Mouse (Mus musculus) spleen, adult 2 months (tissue): ENCODE results near the gene Strn4. TPM values are rescaled to one million over a fixed set of nuclear protein-coding genes. Genes with fewer than 3 reads are reported as not detected.

Experiments
- DNase-seq, 2 experiments: peaks; one replicate each; pipeline versions ENCODE4 v3.0.0 to v3.0.0-alpha.2; 2012 to 2021; ENCODE audit warnings: low spot score in 2 of 2, low read depth in 1 of 2
- H3K27ac ChIP-seq: fragments of 200-500 bp; 2 replicates; pipeline ENCODE4 v1.5.1; 2012; ENCODE audit warnings: low read length, inconsistent platforms; ENCODE audit not compliant: insufficient read depth
- H3K27me3 ChIP-seq: fragments of 200-500 bp; 2 replicates; pipeline ENCODE4 v1.6.1; 2012; ENCODE audit warnings: mild to moderate bottlenecking, moderate library complexity, low read length, inconsistent platforms; ENCODE audit not compliant: control insufficient read depth, insufficient read depth
- H3K36me3 ChIP-seq: fragments of 200-500 bp; 2 replicates; pipeline ENCODE4 v1.6.1; 2012; ENCODE audit warnings: mild to moderate bottlenecking, low read length, inconsistent platforms; ENCODE audit not compliant: control insufficient read depth, insufficient read depth
- H3K4me1 ChIP-seq: fragments of 200-500 bp; 2 replicates; pipeline ENCODE4 v1.6.1; 2011; ENCODE audit warnings: inconsistent platforms; ENCODE audit not compliant: control insufficient read depth, insufficient read depth, insufficient read length
- H3K4me3 ChIP-seq: fragments of 200-500 bp; 2 replicates; pipeline ENCODE4 v1.5.1; 2011; ENCODE audit warnings: mild to moderate bottlenecking, inconsistent platforms; ENCODE audit not compliant: insufficient read depth, insufficient read length; ENCODE audit errors: extremely low read depth
- CTCF ChIP-seq: fragments of 200-500 bp; IDR thresholded peaks from 2 replicates; pipeline ENCODE4 v1.5.1; 2011; ENCODE audit warnings: mild to moderate bottlenecking, inconsistent platforms; ENCODE audit not compliant: insufficient read depth, insufficient read length, insufficient replicate concordance; ENCODE audit errors: extremely low read depth
- POLR2A ChIP-seq: fragments of 200-500 bp; IDR thresholded peaks from 2 replicates; pipeline ENCODE4 v1.6.1; 2011; ENCODE audit warnings: low read depth, low read length, inconsistent platforms
- WGBS: fragments of 180-500 bp; shearing (Covaris S2); methylation state at CpG from one replicate; pipeline ENCODE4 v1.1.7; 2018; 5-methylcytosine and 5-hydroxymethylcytosine counted together
- polyA plus RNA-seq: library from polyadenylated mRNA; depleted of rRNA; stranded (reverse); fragments of >200 nt; gene quantifications from 2 replicates; pipeline ENCODE4 v1.2.3, GENCODE M21; 2012

Strn4 gene
- polyA plus RNA-seq, 1 experiment = 121 TPM

GRCm38 (mm10) chr7:16817693-16818092 is 2.0 kb downstream of the Strn4 start:
- Histone ChIP-seq H3K4me1 (peaks cover 24% of the 10 kb centered on the region; the same call in 1 of the 2 replicates), H3K36me3 (no peaks in the 10 kb centered on the region), H3K27ac (no peak overlapping the region), H3K4me3 (no peak overlapping the region), H3K27me3 (no peaks in the 10 kb centered on the region)
- WGBS = 63% methylated on average over 3 of the region's 3 CpGs
- TF ChIP-seq CTCF (no peak), POLR2A (no peak)
- DNase-seq = no peak

- TF ChIP-seq CTCF (no peak), POLR2A (no peak)
- H3K36me3 ChIP-seq = no peaks in the 10 kb centered on the region
- DNase-seq = no peak
- no peaks in the 10 kb centered on the region for H3K27me3 ChIP-seq
- peaks cover 24% of the 10 kb centered on the region; the same call in 1 of the 2 replicates for H3K4me1 ChIP-seq
- no peak overlapping the region for H3K27ac ChIP-seq
- H3K4me3 ChIP-seq = no peak overlapping the region
- WGBS = 52% methylated on average over 5 of the region's 5 CpGs
Measured at GRCm38 (mm10) chr7:16819794-16820193, 4.1 kb downstream of the Strn4 start.

GRCm38 (mm10) chr7:16820271-16820763 is 4.6 kb downstream of the Strn4 start:
- 55% methylated on average over 5 of the region's 5 CpGs for WGBS
- Histone ChIP-seq H3K27me3 (no peaks in the 10 kb centered on the region), H3K27ac (no peak overlapping the region), H3K4me3 (no peak overlapping the region), H3K36me3 (peaks cover 2% of the 10 kb centered on the region; the same call in 1 of the 2 replicates), H3K4me1 (peaks cover 24% of the 10 kb centered on the region; the same call in 1 of the 2 replicates)
- no peak for DNase-seq
- TF ChIP-seq POLR2A = no peak

DNA sequence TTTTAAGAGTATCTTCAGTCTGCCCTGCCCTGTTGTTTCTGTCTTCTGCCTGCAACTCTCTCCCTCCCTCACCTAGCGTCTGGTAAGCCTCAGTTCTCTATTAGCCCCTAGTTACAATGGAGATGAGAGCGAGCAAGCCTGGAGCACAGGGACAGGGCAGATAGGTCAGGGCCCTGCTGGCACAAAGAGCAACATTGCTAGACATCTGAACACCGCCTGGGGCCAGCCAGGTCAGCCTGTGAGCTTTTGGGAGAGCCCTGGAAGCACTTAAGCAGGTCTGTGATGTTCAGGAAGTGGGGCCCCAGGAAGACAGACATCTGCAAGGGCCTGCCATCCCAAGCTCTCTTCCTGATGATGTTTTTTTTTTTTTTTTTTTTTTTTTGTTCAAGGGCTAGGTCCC is 5.4 kb downstream of the Strn4 start:
- H3K36me3 ChIP-seq = peaks cover 4% of the 10 kb centered on the region; the same call in 1 of the 2 replicates
- WGBS = 69% methylated on average over 3 of the region's 3 CpGs
- no peaks in the 10 kb centered on the region for H3K27me3 ChIP-seq
- no peak for DNase-seq
- no peak overlapping the region for H3K4me3 ChIP-seq
- H3K4me1 ChIP-seq = peaks cover 26% of the 10 kb centered on the region; the same call in 1 of the 2 replicates
- TF ChIP-seq POLR2A = no peak
- TF ChIP-seq CTCF = no peak
- no peak overlapping the region for H3K27ac ChIP-seq

DNA sequence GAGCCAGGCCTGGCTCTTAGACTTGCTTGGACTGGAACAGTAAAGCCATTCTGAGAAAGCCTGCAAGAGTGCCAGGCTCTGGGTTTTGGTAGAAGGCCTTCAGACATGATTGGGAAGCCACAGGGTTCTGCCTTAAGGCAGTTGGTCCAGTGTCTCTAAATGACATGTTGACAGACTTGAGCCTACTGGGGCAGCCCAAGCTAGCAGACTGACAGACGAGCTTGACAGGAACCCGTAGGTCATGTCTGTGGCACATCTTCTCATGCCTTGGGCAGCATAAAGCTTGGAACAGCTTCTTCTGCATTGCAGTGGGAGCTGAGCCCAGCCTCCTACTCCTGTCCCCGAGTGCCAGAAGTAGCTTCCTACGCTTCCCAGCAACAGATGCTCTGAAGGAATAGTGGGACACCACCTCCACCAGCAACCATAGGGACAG is 6.0 kb downstream of the Strn4 start:
- H3K4me1 ChIP-seq = peaks cover 29% of the 10 kb centered on the region; the same call in 1 of the 2 replicates
- DNase-seq = no peak
- no peak overlapping the region for H3K27ac ChIP-seq
- TF ChIP-seq POLR2A (no peak), CTCF (no peak)
- H3K36me3 ChIP-seq = peaks cover 4% of the 10 kb centered on the region; the same call in 1 of the 2 replicates
- no peaks in the 10 kb centered on the region for H3K27me3 ChIP-seq
- WGBS = 79% methylated on average over 4 of the region's 4 CpGs
- H3K4me3 ChIP-seq = no peak overlapping the region

DNA sequence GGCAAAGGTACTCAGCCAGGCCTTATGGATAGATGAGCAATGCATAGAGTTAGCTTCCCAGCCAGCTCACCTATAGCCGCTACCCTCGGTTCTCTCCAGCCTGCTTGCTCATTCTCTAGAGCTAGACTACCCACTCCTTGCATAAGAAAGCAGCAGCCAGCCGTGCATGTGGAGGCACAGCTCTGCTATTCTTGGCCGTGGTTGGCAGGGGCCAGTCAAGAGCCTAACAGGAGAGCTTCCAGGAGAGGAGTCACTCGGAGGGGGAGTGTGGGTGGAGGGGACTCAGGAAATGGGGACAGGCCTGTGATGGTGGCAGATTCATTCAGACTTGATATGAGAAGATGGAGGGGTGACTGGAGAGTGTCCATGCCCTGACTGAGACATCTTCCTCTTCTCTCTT is 8.0 kb downstream of the Strn4 start:
- H3K4me1 ChIP-seq = peaks cover 37% of the 10 kb centered on the region; the same call in 1 of the 2 replicates
- no peak for DNase-seq
- no peak for TF ChIP-seq POLR2A
- TF ChIP-seq CTCF = no peak
- H3K4me3 ChIP-seq = no peak overlapping the region
- H3K27ac ChIP-seq = no peak overlapping the region
- no peaks in the 10 kb centered on the region for H3K27me3 ChIP-seq
- H3K36me3 ChIP-seq = peaks cover 7% of the 10 kb centered on the region; the same call in 1 of the 2 replicates
- 81% methylated on average over 5 of the region's 5 CpGs for WGBS

GRCm38 (mm10) chr7:16825785-16826184 is 10.1 kb downstream of the Strn4 start:
- WGBS = 62% methylated on average over 10 of the region's 10 CpGs
- H3K4me1 ChIP-seq = peaks cover 29% of the 10 kb centered on the region; the same call in 1 of the 2 replicates
- no peak overlapping the region for H3K4me3 ChIP-seq
- H3K27me3 ChIP-seq = no peaks in the 10 kb centered on the region
- peak overlapping the region; percentile 4; the same call in 1 of the 2 replicates for H3K27ac ChIP-seq
- peak; percentile 70 to 76 for DNase-seq
- peaks cover 26% of the 10 kb centered on the region for H3K36me3 ChIP-seq
- peak; percentile 50; the same call in 1 of the 2 replicates for TF ChIP-seq CTCF
- TF ChIP-seq POLR2A = no peak
